Mouse (Mus musculus) lung, embryonic 14.5 days (tissue): ENCODE measurements around the gene Gm5447. TPM values are rescaled to one million over a fixed set of nuclear protein-coding genes. Genes with fewer than 3 reads are reported as not detected.

Experiments used
- ATAC-seq: fragments of 200-750 bp; cut with Nextera tagmentation; 2 replicates; pipeline ENCODE4 v1.8.0; 2017; ENCODE audit warnings: mild to moderate bottlenecking, moderate TSS enrichment, moderate library complexity; ENCODE audit not compliant: insufficient read depth
- DNase-seq: peaks from one replicate; pipeline ENCODE4 v3.0.0-alpha.2; 2015
- H3K27ac ChIP-seq: fragments of 300-500 bp; sonication (generic); 2 replicates; pipeline ENCODE4 v1.5.1; 2014; ENCODE audit warnings: low read depth, mild to moderate bottlenecking, moderate library complexity
- H3K27me3 ChIP-seq: fragments of 300-500 bp; sonication (generic); 2 replicates; pipeline ENCODE4 v1.6.1; 2014; ENCODE audit warnings: low read length, control low read depth; ENCODE audit not compliant: insufficient read depth
- H3K36me3 ChIP-seq: fragments of 300-500 bp; sonication (generic); 2 replicates; pipeline ENCODE4 v1.6.1; 2014; ENCODE audit warnings: control low read depth; ENCODE audit not compliant: insufficient read depth
- H3K4me1 ChIP-seq: fragments of 300-500 bp; sonication (generic); 2 replicates; pipeline ENCODE4 v1.6.1; 2014; ENCODE audit warnings: antibody characterized with exemption, control low read depth; ENCODE audit not compliant: insufficient read depth
- H3K4me2 ChIP-seq: fragments of 300-500 bp; sonication (generic); 2 replicates; pipeline ENCODE4 v1.6.1; 2014; ENCODE audit warnings: mild to moderate bottlenecking
- H3K4me3 ChIP-seq: fragments of 300-500 bp; sonication (generic); 2 replicates; pipeline ENCODE4 v1.5.1; 2014; ENCODE audit warnings: low read depth, low read length
- H3K9ac ChIP-seq: fragments of 300-500 bp; sonication (generic); 2 replicates; pipeline ENCODE4 v1.6.1; 2014
- H3K9me3 ChIP-seq: fragments of 300-500 bp; sonication (generic); 2 replicates; pipeline ENCODE4 v1.6.1; 2016; ENCODE audit warnings: low read depth, low read length, control low read depth
- CTCF ChIP-seq: IDR thresholded peaks from 2 replicates; pipeline ENCODE4 v1.5.1; 2016; ENCODE audit warnings: antibody characterized with exemption, low read depth
- WGBS: fragments of 180-500 bp; shearing (Covaris S2); extraction: QIAGEN DNeasy Blood & Tissue Kit; methylation state at CpG from one replicate; pipeline ENCODE4 v1.1.7; 2014; 5-methylcytosine and 5-hydroxymethylcytosine counted together
- polyA plus RNA-seq: library from polyadenylated mRNA; unstranded; fragments of >200 nt; fragmentation: Nextera tagmentation; extraction: Ambion mirVana; gene quantifications from 2 replicates; pipeline ENCODE4 v1.2.1, GENCODE M21; 2014

Gene Gm5447
- polyA plus RNA-seq, 1 experiment from 2014 or later = not detected

- H3K9me3 ChIP-seq = no peaks in the 10 kb centered on the region
- peak overlapping the region; percentile 70 for H3K27ac ChIP-seq
Measured at GRCm38 (mm10) chr13:31021927-31022326, 47.9 kb downstream of the Gm5447 start.

GRCm38 (mm10) chr13:31023664-31024063, 49.7 kb downstream of the Gm5447 start:
- Histone ChIP-seq H3K4me1 (no peaks in the 10 kb centered on the region), H3K27me3 (no peaks in the 10 kb centered on the region), H3K9ac (no peak overlapping the region), H3K4me3 (no peak overlapping the region), H3K36me3 (no peaks in the 10 kb centered on the region), H3K27ac (no peak overlapping the region), H3K4me2 (no peak overlapping the region), H3K9me3 (no peaks in the 10 kb centered on the region)
- 64% methylated on average over 3 of the region's 3 CpGs for WGBS
- ATAC-seq (no peak), DNase-seq (no peak)
- TF ChIP-seq CTCF = no peak

More at GRCm38 (mm10) chr13:31021927-31022326, 47.9 kb downstream of the Gm5447 start:
- Histone ChIP-seq H3K4me2 (no peak overlapping the region), H3K4me3 (no peak overlapping the region), H3K27me3 (no peaks in the 10 kb centered on the region), H3K9ac (no peak overlapping the region), H3K36me3 (no peaks in the 10 kb centered on the region), H3K4me1 (no peaks in the 10 kb centered on the region)
- TF ChIP-seq CTCF = no peak
- ATAC-seq = peak; percentile 55
- peak; percentile 86 for DNase-seq
- 23% methylated on average over 6 of the region's 6 CpGs for WGBS

Other genes starting within 250 kb of the Gm5447 start
- gene Irf4, start 225.0 kb upstream of the Gm5447 start, polyA plus RNA-seq = 0.09 and 0.12 TPM in 2 replicates
- 0.20 TPM in 1 of 2 replicates, not detected in the other for gene Hus1b, start 26.4 kb upstream of the Gm5447 start, polyA plus RNA-seq
- 43.6 and 47.0 TPM in 2 replicates for gene Exoc2, start 111 bp upstream of the Gm5447 start, polyA plus RNA-seq